Mouse (Mus musculus) adrenal gland, postnatal 25 days (tissue): ENCODE results near the gene Syt8. TPM values are rescaled to one million over a fixed set of nuclear protein-coding genes. Genes with fewer than 3 reads are reported as not detected.

Experiments used
- DNase-seq: peaks from one replicate; pipeline ENCODE4 v3.0.0; 2021; ENCODE audit warnings: mixed read lengths
- total RNA-seq: library from RNA; stranded (reverse); gene quantifications from 2 replicates; pipeline ENCODE4 v1.2.3, GENCODE M21; 2021

Syt8 gene
- total RNA-seq, 1 experiment from 2014 or later: not detected

DNA sequence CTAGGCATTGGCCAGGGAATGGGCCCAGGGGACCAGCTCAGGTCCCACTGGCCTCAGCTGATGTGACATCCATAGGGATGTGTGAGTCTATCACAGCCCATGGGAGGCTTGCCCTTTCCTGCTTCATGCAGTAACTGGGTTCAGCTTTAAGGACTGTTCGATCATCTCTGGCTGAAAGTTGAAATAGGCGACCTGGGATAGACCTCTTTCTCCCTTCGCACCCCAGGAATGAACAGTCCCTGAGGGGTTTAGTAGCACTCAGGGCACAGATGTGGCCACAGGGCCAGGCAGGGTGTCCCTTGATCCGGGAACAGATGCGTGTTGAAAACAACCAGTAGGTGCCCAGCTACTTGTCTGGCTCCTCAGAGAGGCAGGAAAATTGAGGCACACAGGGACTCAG is 41.6 kb downstream of the Syt8 start:
- no peak for DNase-seq

DNA sequence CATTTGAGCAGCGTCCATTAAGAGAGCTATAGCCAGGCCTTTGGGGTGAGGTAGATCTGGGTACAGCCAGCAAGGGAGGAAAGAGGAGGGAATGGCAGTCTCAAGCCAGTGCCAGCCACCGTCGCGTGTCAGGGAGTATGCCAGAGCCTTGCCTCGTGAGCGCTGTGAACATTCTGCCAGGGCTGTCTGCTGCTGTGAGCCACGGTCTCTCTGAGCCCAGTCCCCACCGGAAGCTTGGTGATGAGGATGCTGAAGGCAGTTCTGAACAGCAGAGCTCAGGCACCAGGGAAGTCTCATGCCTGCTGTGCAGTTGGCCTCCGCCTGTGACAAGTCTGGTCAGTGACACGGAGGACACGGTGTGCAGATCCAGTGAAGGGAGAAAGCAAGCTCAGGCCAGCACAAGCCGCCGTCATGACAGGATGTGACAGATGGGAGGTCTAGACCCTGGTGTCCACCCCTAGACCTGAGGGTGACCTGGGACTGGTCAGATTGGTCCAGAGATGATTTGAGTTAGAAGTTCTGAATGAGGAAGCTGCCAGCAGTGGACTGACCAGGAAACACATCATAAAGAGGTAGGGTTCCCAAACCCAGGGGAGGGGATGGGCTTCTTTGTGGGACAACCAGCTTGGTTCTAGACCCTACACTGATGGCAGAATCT is 42.3 kb downstream of the Syt8 start:
- no peak for DNase-seq

DNA sequence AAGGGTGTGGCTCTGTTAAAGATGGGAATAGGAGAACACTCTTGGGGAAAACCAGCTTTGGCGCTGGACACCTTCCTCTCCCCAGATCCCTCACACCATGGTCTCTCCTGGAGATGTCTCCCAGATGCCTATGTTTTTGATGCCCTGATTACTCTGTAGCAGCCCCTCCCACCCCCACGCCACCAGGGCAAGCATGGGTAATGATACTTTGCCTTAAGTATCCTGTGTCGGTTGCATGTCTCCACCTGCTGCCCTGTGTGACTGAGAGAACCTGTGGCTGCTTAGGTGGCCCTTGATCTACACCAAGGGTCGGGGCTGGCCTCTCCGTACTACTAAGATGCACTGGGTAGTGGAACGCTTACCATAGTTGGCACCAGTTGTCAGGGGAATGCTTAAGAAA is 43.4 kb downstream of the Syt8 start:
- DNase-seq: no peak

GRCm38 (mm10) chr7:142478574-142478973 is 43.9 kb downstream of the Syt8 start:
- DNase-seq: no peak

DNA sequence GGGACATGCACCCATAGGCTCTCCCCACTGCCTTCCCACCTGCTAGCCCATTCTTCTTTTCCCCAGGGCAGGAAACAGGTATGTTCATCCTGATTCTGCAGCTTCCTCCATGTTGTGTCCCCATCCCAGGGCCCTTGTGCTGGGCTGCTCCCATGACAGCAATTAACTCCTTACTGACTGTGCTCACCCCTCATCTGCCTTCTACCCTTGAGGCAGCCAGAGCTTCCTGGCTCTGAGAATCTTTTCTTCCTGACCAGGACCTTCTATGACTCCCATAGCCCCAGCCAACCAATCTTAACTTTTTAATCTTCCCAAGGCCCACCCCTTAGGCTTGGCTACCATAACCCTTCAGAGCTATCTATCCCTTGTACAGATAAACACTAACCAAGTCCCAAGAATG is 44.7 kb downstream of the Syt8 start:
- DNase-seq: no peak

- no peak for DNase-seq
Measured at GRCm38 (mm10) chr7:142479886-142480285, 45.2 kb downstream of the Syt8 start.

GRCm38 (mm10) chr7:142480661-142481060 is 46.0 kb downstream of the Syt8 start:
- DNase-seq: no peak

DNA sequence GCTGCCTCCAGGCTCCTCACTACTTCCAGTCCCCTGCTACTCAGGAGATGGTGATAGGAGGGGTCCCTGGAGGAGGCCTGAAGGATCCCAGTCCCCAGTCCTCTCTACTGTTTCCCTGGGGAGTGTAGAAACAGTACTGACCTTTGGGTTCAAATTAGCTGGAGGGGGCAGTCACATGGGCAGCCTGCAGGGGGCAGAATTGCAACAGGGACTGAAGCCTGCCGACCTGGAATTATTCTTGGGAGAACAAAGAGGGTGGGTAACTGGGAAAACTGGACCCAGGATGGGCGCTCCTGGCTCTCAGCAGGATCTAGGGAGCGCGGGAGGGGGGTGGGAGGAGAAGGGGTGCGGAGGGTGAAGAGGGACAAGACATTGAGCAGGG is 46.5 kb downstream of the Syt8 start:
- peak; percentile 53 for DNase-seq

DNA sequence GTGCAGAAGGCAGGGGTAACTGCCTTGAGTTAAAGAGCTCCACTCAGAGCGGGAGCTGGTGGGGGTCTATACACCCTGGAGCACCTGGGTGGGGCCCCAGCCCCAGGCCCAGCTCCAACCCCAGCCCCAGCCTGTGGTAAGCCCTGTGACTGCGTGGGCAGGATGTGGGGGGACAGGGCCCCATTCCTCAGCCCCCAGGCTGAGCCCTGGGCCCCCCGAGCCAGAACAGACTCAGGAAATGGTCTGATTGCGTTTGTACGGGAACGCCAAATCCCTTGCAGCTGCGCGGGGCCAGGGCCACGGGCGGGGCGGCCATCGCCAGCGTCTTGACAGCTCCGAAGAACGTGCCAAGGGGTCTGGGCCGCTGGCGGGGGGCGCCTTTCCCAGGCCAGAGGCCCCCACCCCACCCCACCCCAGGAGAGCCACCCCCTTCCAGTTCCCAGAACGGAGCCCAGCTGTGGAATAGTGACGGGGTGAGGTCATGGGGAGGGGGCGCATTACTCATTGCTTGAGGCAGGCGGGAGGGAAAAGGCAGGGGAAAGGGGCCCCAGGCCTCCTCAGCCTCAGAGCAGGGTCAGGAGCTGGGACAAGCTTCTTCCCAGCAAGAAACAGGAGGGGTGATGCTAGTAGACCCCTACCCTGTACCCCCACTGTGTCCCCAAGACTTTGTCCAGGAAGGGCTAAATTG is 47.1 kb downstream of the Syt8 start:
- no peak for DNase-seq

- DNase-seq: no peak
Measured at GRCm38 (mm10) chr7:142482256-142482609, 47.6 kb downstream of the Syt8 start.

DNA sequence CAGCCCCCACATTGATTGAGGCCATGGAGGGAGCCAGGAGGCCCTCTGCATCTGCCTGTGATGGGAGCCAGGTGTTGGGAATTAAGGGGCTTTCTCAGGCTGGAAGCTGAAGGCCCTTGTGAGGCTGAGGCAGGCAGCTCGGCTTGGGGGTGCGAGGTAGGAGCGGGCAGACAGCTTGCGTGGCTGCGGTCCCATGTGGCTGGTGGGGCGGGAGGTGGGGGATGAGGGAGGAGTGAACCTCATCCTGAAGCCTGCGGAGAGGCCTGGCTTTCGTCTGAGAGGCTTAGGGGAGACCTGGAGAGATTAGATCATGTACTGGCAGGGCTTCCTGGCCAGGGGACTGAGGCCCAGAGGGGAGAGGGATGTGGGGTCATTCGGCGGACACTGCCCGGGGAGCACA is 48.5 kb downstream of the Syt8 start:
- DNase-seq: no peak

DNA sequence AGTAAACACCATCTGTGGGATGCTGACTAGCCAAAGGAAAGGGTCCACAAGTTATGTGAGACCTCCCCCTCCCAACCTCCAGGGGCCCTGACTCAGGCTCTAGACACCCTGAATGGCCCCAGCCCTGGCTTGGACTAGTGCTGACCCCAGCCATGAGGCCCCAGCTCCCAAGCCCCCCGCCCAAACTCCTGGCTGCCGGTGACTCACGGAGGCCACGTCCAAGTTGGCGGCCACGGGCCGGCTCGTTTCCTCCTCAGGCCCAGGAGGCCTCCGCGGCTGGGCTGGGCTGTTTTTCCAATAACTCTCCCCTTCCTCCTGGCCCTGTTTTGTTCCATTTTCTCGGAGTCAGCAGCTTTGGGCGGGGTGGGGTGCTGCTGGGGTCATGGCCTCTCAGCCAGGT is 50.1 kb downstream of the Syt8 start:
- DNase-seq: no peak

GRCm38 (mm10) chr7:142486751-142487162 is 52.1 kb downstream of the Syt8 start:
- no peak for DNase-seq

DNA sequence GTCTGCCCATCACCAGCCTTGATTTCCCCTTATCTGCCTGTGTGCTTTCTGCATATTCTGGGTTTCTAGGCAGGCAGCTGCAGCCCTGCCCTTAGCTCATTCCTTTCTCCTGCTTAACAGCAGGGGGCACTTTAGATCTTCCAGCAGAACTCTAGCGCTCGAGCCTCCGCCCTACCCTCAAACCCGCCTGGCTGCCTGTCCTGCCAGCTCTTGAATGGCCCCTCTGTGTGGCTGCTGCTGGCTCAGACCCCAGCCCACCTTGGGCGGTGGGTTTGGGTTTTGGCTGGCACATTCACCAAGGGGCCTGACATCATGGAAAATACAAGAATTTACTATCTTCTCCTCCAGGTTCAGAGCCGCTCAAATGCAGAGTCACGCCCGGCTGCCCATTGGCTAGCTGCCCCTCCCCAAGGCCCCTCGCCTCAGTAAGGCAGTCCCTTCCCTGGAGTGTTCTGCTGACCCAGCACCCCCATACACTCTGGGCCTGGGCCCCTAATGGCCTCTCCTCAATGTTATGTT is 52.8 kb downstream of the Syt8 start:
- DNase-seq: peak; percentile 36

GRCm38 (mm10) chr7:142488053-142488452 is 53.4 kb downstream of the Syt8 start:
- DNase-seq: no peak

Other genes starting within 250 kb of the Syt8 start
- gene Gm10153, start 244.5 kb upstream of the Syt8 start, total RNA-seq: not detected in 2 replicates
- gene Krtap5-3, start 233.5 kb upstream of the Syt8 start, total RNA-seq: not detected in 2 replicates
- not detected in 2 replicates for gene Gm7579, start 223.0 kb upstream of the Syt8 start, total RNA-seq
- gene Krtap5-5, start 204.9 kb upstream of the Syt8 start, total RNA-seq: not detected in 2 replicates
- gene Gm40460, start 193.8 kb upstream of the Syt8 start, total RNA-seq: not detected in 2 replicates
- gene Gm2431, start 176.5 kb upstream of the Syt8 start, total RNA-seq: not detected in 2 replicates
- not detected in 2 replicates for gene Gm4559, start 160.5 kb upstream of the Syt8 start, total RNA-seq
- not detected in 2 replicates for gene Krtap5-1, start 137.7 kb upstream of the Syt8 start, total RNA-seq
- not detected in 2 replicates for gene Krtap5-4, start 131.3 kb upstream of the Syt8 start, total RNA-seq
- gene Ifitm10, start 61.1 kb upstream of the Syt8 start, total RNA-seq: 3.0 and 4.1 TPM in 2 replicates
- 0.55 TPM in 1 of 2 replicates, not detected in the other for gene Gm49369, start 52.2 kb upstream of the Syt8 start, total RNA-seq
- 1,030 and 1,043 TPM in 2 replicates for gene Ctsd, start 46.8 kb upstream of the Syt8 start, total RNA-seq
- gene Tnni2, start 7.0 kb downstream of the Syt8 start, total RNA-seq: not detected in 2 replicates
- 12.6 and 14.4 TPM in 2 replicates for gene Lsp1, start 26.0 kb downstream of the Syt8 start, total RNA-seq
- gene Tnnt3, start 64.0 kb downstream of the Syt8 start, total RNA-seq: not detected in 2 replicates
- 4.5 and 13.8 TPM in 2 replicates for gene Mrpl23, start 97.8 kb downstream of the Syt8 start, total RNA-seq
- 6.7 and 7.9 TPM in 2 replicates for gene Igf2, start 232.0 kb downstream of the Syt8 start, total RNA-seq
- gene Gm49394, start 235.1 kb downstream of the Syt8 start, total RNA-seq: not detected in 2 replicates